Mouse (Mus musculus) R1 (cell line): ENCODE data around the gene Slc5a1.

Experiments
- DNase-seq: peaks from one replicate; pipeline ENCODE4 v3.0.0-alpha.2; 2018; ENCODE audit warnings: low read depth, low spot score

The Slc5a1 gene

GRCm38 (mm10) chr5:33147691-33148090, 43.7 kb downstream of the Slc5a1 start:
- no peak for DNase-seq

- DNase-seq = no peak
Measured at GRCm38 (mm10) chr5:33193567-33193966, 89.5 kb downstream of the Slc5a1 start.

- DNase-seq = no peak
Measured at GRCm38 (mm10) chr5:33195246-33195852, 91.3 kb downstream of the Slc5a1 start.

GRCm38 (mm10) chr5:33200071-33200470, 96.1 kb downstream of the Slc5a1 start:
- DNase-seq = no peak

- DNase-seq = no peak
Measured at GRCm38 (mm10) chr5:33201697-33202096, 97.7 kb downstream of the Slc5a1 start.

GRCm38 (mm10) chr5:33202516-33203170, 98.6 kb downstream of the Slc5a1 start:
- no peak for DNase-seq

GRCm38 (mm10) chr5:33203171-33203565, 99.1 kb downstream of the Slc5a1 start:
- no peak for DNase-seq

GRCm38 (mm10) chr5:33203691-33204242, 99.7 kb downstream of the Slc5a1 start:
- peak; percentile 83 for DNase-seq

GRCm38 (mm10) chr5:33204284-33204683, 100.3 kb downstream of the Slc5a1 start:
- no peak for DNase-seq

GRCm38 (mm10) chr5:33206328-33206727, 102.3 kb downstream of the Slc5a1 start:
- DNase-seq = no peak

- no peak for DNase-seq
Measured at GRCm38 (mm10) chr5:33207136-33207535, 103.1 kb downstream of the Slc5a1 start.

GRCm38 (mm10) chr5:33208533-33209245, 104.7 kb downstream of the Slc5a1 start:
- DNase-seq = no peak

- DNase-seq = no peak
Measured at GRCm38 (mm10) chr5:33210515-33210914, 106.5 kb downstream of the Slc5a1 start.

- DNase-seq = no peak
Measured at GRCm38 (mm10) chr5:33211254-33211653, 107.2 kb downstream of the Slc5a1 start.
